Mouse (Mus musculus) monocyte, adult 59 days (primary cell): ENCODE results near the gene Mxra7. TPM values are rescaled to one million over a fixed set of nuclear protein-coding genes. Genes with fewer than 3 reads are reported as not detected.

Source experiments
- total RNA-seq, 2 experiments: library from RNA; stranded (reverse); gene quantifications; one replicate each; pipeline ENCODE4 v1.2.4; 2023

The Mxra7 gene
- total RNA-seq, result 1 to 10 TPM; 2.8 to 4.0 TPM

DNA sequence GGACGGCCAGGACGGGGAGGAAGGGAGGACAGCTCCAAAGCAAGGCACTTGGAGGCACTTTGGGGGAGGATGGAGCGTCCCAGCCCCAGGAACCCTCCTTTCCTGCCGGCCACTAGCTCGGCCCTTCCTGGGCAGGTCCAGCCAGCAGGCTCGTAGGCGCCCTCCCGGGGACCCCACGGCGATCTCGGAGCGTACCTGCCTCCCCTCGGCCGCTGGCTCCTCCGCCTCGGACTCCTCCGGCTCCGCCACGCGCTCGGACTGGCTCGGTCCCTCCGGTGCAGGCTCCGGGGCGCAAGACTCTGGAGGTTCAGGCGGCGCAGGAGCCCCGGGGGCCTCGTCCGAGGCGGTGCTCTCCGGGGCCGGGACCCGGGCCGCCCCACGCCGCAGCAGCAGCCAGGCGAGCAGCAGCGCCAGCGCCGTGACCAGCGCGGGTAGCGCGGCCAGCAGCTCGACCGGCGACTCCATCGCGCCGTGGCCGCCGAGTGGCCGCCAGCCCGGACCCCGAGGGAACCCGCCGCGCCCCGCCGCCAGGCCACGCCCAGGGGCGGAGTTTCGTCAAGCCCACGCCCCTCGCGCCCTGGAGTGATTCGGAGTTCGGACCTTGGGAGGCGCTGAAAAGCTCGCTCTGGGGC lies at the start of gene Mxra7:
Gene Mxra7 (minus strand): TSS at position 513 of the 632 bp plus-strand sequence.

DNA sequence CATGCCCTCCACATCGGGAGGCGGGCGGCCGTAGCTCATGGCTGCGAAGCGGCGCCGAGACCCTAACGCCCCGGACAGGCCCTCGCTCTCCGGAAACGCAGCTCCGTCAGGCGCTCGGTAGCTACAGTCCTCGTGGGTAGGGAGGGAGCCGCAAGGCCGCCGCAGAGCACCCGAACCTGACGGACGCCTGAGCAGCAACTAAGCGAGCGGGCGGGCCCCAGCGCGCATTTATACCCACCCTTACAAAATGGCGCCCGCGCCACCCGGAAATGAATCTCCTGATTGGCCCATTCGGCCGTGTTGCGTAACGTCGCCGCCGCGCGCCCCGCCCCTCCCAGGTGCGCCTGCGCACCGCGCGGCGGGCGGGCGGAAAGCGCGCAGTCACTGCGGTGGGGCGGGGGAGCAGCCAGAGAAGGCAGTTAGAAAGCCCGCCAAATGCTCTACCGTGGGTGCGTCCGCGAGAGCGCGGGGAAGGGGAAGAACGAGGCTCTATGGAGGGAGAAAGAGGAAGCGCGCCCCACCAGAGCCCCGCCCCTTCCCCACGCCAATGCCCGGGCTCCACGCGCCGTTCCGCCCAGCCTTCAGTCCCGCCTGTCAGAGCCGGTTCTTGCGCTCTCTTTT lies 25.2 kb upstream of the Mxra7 start, which contains the start of gene Srsf2:
Gene Srsf2 (minus strand): TSS at position 204 of the 621 bp plus-strand sequence.

DNA sequence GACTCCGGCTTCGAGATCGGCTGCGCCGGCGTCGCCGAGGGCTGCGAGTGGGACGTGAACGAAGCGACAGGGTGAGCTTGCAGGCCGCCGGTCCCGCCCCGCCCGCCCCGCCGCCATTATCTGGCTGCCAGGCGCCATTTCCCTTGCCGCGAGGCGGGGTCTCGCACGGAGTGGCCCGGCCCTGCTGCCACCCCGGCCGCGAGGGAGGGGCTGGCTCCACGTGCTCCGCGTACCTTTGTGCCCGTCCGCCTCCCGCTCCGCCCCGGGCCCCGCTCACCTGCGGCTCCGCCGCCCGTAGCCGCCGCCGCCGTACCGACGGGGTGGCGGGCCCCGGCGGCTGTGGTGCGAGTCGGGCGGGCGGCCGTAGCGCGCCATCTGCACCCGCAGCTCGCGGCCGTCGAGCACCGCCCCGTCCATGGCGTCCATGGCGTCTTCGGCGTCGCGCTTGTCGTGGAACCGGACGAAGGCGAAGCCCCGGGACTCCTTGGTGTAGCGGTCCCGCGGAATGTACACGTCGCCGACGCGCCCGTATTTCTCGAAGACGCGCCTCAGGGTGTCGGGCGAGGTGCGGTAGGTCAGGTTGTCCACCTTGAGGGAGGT lies 24.5 kb upstream of the Mxra7 start, which contains the start of gene Mfsd11:
Gene Mfsd11 (plus strand): TSS at position 150 of the 600 bp plus-strand sequence.

DNA sequence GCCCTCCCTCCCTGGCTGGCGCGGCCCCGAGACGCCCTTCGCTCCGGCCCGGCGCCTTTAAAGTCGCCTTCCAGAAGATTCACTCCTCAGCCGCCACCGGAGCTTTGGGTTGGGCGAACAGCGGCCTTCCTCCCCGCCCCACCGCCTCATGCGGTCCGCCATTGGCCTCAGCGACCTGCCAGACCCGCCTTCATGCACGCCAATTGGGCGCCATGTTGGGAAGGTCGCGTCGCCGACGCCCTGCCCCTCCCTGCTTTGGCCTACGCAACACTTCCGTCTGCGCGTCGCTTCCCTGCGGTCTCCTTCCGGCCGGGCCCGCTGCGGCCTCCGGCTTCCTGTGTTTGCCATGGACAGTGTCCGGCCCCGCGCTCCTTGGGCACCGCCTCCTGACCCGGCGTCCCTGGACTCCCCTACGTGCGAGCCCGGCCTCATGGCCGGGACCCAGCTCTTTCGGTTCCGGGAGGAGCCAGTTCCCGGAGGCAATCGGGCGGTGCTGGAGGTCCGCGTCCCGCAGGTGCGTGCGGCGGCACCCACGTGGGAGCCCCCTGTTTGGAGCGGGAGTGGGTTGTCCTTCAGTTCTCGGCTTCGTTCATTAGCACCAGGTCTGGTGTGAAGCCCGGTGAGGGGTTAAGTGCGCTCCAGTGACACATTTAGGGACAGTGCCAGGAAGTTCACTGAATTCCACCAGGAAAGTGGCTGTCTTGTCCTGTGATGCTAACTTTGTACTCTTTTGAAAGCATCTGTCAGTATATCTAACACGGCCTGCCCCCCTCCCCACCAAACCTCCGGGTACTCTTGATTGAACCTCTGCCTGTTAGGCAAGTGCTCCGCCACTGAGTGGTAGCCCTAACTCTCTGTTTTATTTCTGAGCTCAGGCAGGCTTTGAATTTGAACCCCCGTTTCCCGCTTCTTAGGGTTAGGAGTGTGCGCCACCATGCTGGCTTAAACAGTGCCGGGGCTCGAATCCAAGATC lies 15.7 kb upstream of the Mxra7 start, which contains the start of the genes Mettl23 and Jmjd6:
Gene Mettl23 (plus strand): TSS at position 18 of the 973 bp plus-strand sequence.
Gene Jmjd6 (minus strand): TSS at position 189 of the 973 bp plus-strand sequence.

DNA sequence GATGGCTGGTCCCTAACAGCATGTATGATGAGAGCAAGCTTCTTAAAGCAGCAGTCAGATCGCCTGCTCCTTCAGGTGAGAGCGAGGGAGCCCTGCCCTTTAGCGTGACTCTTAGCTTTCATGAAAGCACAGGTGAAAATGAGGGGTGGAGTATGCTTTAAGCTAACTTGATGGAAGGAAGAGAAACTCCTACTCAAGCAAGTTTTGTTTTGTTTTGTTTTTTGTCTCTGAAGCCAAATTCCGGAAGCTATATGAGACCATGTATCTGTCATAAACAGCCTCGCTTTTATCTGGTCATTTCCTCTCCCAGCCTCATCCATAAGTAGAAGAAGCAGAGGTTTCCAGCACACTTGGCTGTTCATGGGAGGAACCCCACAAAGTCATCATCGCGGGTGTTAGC lies 52.4 kb downstream of the Mxra7 start, which contains the start of gene St6galnac1:
Gene St6galnac1 (minus strand): TSS at position 101 of the 400 bp plus-strand sequence.

Other genes starting within 250 kb of the Mxra7 start
- gene Ube2o, start 246.6 kb downstream of the Mxra7 start, total RNA-seq, result 10 to 100 TPM; 14.1 to 21.7 TPM
- gene Aanat, start 241.6 kb downstream of the Mxra7 start, total RNA-seq, result not detected
- gene Rhbdf2, start 201.0 kb downstream of the Mxra7 start, total RNA-seq, result 10 to 100 TPM; 96.1 to 97.1 TPM
- gene Prcd, start 174.5 kb downstream of the Mxra7 start, total RNA-seq, result not detected
- under 1 TPM in 1 of 2 experiments, not detected in 1; 0.43 TPM for gene Cygb, start 173.7 kb downstream of the Mxra7 start, total RNA-seq
- gene St6galnac1, start 52.5 kb downstream of the Mxra7 start, total RNA-seq, result not detected
- 10 to 100 TPM; 18.6 to 24.5 TPM for gene Mettl23, start 15.2 kb upstream of the Mxra7 start, total RNA-seq
- gene Jmjd6, start 15.4 kb upstream of the Mxra7 start, total RNA-seq, result 10 to 100 TPM; 61.0 to 64.1 TPM
- gene Mfsd11, start 24.4 kb upstream of the Mxra7 start, total RNA-seq, result 10 to 100 TPM; 24.3 to 26.4 TPM
- 100 to 1,000 TPM; 292 to 293 TPM for gene Srsf2, start 25.0 kb upstream of the Mxra7 start, total RNA-seq
- not detected for gene Mgat5b, start 90.8 kb upstream of the Mxra7 start, total RNA-seq